Mouse (Mus musculus) ES-Bruce4 (cell line): ENCODE measurements at regions not wholly inside any gene's neighbourhood (a gene's known extent, or its start where the extent isn't known, plus 50 kb on each side); places are given as distances from the start of the nearest gene placed in this dataset.

ENCODE experiments used
- CTCF ChIP-seq: IDR thresholded peaks from one replicate; pipeline ENCODE4 v1.8.1; 2011; ENCODE audit warnings: low read depth, low read length
- EP300 ChIP-seq: IDR thresholded peaks from 2 replicates; pipeline ENCODE4 v1.6.1; 2011; ENCODE audit warnings: low read depth, low read length; ENCODE audit not compliant: insufficient read depth
- POLR2A ChIP-seq: IDR thresholded peaks from one replicate; pipeline ENCODE4 v1.8.1; 2011; ENCODE audit warnings: low read length; ENCODE audit not compliant: insufficient read depth

GRCm38 (mm10) chr14:102676582-102676981, 305.9 kb downstream of the Kctd12 start:
- TF ChIP-seq CTCF (no peak), POLR2A (no peak), EP300 (no peak)
